Mouse (Mus musculus): ENCODE results near the gene Cdk18.

Cdk18 gene

DNA sequence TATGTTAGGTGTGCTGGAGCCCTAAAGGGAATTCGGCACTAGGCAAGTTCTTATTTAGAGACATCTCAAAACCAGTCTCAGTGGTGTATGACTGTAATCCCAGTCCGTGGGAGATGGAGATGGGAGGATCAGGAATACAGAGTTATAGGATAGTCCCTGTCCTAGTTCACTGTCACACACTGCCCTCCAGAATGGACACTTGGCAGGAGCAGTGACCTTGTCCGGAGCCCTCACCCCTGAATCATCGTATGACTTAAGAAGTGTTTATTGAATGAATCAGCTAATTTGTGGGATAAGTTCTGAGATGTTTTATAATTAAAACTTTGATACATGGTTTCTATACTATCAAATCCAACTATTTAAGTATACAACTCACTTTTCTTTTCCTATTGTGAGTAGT, 76.4 kb downstream of the Cdk18 start:
- DNase-seq (ENCODE audit: low spot score) = no peak
